Mouse (Mus musculus) hindbrain, embryonic 16.5 days (tissue): ENCODE measurements at regions not wholly inside any gene's neighbourhood (a gene's known extent, or its start where the extent isn't known, plus 50 kb on each side); places are given as distances from the start of the nearest gene placed in this dataset.

Experiments
- ATAC-seq: fragments of 200-750 bp; cut with Nextera tagmentation; 2 replicates; pipeline ENCODE4 v1.8.0; 2017; ENCODE audit warnings: moderate TSS enrichment, moderate library complexity
- H3K27ac ChIP-seq: fragments of 300-500 bp; sonication (generic); 2 replicates; pipeline ENCODE4 v1.5.1; 2014; ENCODE audit warnings: low read depth, mild to moderate bottlenecking, control low read depth, low read length, moderate library complexity
- H3K27me3 ChIP-seq: fragments of 300-500 bp; sonication (generic); replicated peaks from 2 replicates; pipeline ENCODE4 v1.6.1; 2014; ENCODE audit warnings: low read length; ENCODE audit not compliant: control insufficient read depth, insufficient read depth
- H3K36me3 ChIP-seq: fragments of 300-500 bp; sonication (generic); 2 replicates; pipeline ENCODE4 v1.6.1; 2014; ENCODE audit warnings: mild to moderate bottlenecking, low read length, moderate library complexity, mixed read lengths; ENCODE audit not compliant: control insufficient read depth, insufficient read depth
- H3K4me1 ChIP-seq: fragments of 300-500 bp; sonication (generic); 2 replicates; pipeline ENCODE4 v1.6.1; 2014; ENCODE audit warnings: low read depth, low read length; ENCODE audit not compliant: control insufficient read depth, insufficient read depth
- H3K4me2 ChIP-seq: fragments of 300-500 bp; sonication (generic); 2 replicates; pipeline ENCODE4 v1.6.1; 2014; ENCODE audit warnings: mild to moderate bottlenecking, low read length, control low read depth, moderate library complexity
- H3K4me3 ChIP-seq: fragments of 300-500 bp; sonication (generic); 2 replicates; pipeline ENCODE4 v1.5.1; 2014; ENCODE audit warnings: mild to moderate bottlenecking, low read length, control low read depth, moderate library complexity
- H3K9ac ChIP-seq: fragments of 300-500 bp; sonication (generic); 2 replicates; pipeline ENCODE4 v1.6.1; 2014; ENCODE audit warnings: low read depth, mild to moderate bottlenecking, control low read depth, low read length, moderate library complexity
- H3K9me3 ChIP-seq: fragments of 300-500 bp; sonication (generic); 2 replicates; pipeline ENCODE4 v1.6.1; 2014; ENCODE audit warnings: mild to moderate bottlenecking, low read length, moderate library complexity; ENCODE audit not compliant: control insufficient read depth
- WGBS: fragments of 180-500 bp; shearing (Covaris S2); extraction: QIAGEN DNeasy Blood & Tissue Kit; methylation state at CpG from one replicate; pipeline ENCODE4 v1.1.7; 2014; 5-methylcytosine and 5-hydroxymethylcytosine counted together

- H3K9ac ChIP-seq, result no peak overlapping the region
- H3K9me3 ChIP-seq, result no peaks in the 10 kb centered on the region
- H3K4me1 ChIP-seq, result peaks cover 3% of the 10 kb centered on the region; the same call in 1 of the 2 replicates
- H3K27ac ChIP-seq, result no peak overlapping the region
- no peaks in the 10 kb centered on the region for H3K36me3 ChIP-seq
- H3K27me3 ChIP-seq, result no peaks in the 10 kb centered on the region
- 37% methylated on average over 2 of the region's 2 CpGs for WGBS
- no peak overlapping the region for H3K4me2 ChIP-seq
- H3K4me3 ChIP-seq, result no peak overlapping the region
- 0 out of 2 replicates have a peak, but pooled peaks have one; percentile 25 for ATAC-seq
Observed at GRCm38 (mm10) chr12:29179405-29179804, 348.8 kb upstream of the Myt1l start.

GRCm38 (mm10) chr12:29180576-29180975 lies 347.6 kb upstream of the Myt1l start:
- H3K27ac ChIP-seq, result no peak overlapping the region
- ATAC-seq, result no peak
- no peaks in the 10 kb centered on the region for H3K36me3 ChIP-seq
- 78% methylated on average over 1 of the region's 1 CpGs for WGBS
- no peak overlapping the region for H3K4me2 ChIP-seq
- no peak overlapping the region for H3K4me3 ChIP-seq
- H3K27me3 ChIP-seq, result no peaks in the 10 kb centered on the region
- no peaks in the 10 kb centered on the region for H3K9me3 ChIP-seq
- H3K4me1 ChIP-seq, result peaks cover 3% of the 10 kb centered on the region; the same call in 1 of the 2 replicates
- no peak overlapping the region for H3K9ac ChIP-seq

- H3K4me1 ChIP-seq, result no peaks in the 10 kb centered on the region
- H3K9ac ChIP-seq, result no peak overlapping the region
- no peak overlapping the region for H3K4me2 ChIP-seq
- H3K9me3 ChIP-seq, result no peaks in the 10 kb centered on the region
- H3K27ac ChIP-seq, result no peak overlapping the region
- H3K27me3 ChIP-seq, result no peaks in the 10 kb centered on the region
- WGBS, result 43% methylated on average over 4 of the region's 4 CpGs
- H3K36me3 ChIP-seq, result no peaks in the 10 kb centered on the region
- H3K4me3 ChIP-seq, result no peak overlapping the region
- no peak for ATAC-seq
Observed at GRCm38 (mm10) chr12:29187619-29188018, 340.6 kb upstream of the Myt1l start.

GRCm38 (mm10) chr12:29192391-29192790 lies 335.8 kb upstream of the Myt1l start:
- H3K9me3 ChIP-seq, result no peaks in the 10 kb centered on the region
- no peaks in the 10 kb centered on the region for H3K36me3 ChIP-seq
- no peak overlapping the region for H3K27ac ChIP-seq
- H3K27me3 ChIP-seq, result no peaks in the 10 kb centered on the region
- H3K4me2 ChIP-seq, result no peak overlapping the region
- WGBS, result 91% methylated on average over 3 of the region's 3 CpGs
- no peaks in the 10 kb centered on the region for H3K4me1 ChIP-seq
- no peak overlapping the region for H3K9ac ChIP-seq
- no peak overlapping the region for H3K4me3 ChIP-seq
- ATAC-seq, result no peak

- H3K4me1 ChIP-seq, result no peaks in the 10 kb centered on the region
- H3K9me3 ChIP-seq, result no peaks in the 10 kb centered on the region
- ATAC-seq, result no peak
- H3K27ac ChIP-seq, result no peak overlapping the region
- H3K27me3 ChIP-seq, result no peaks in the 10 kb centered on the region
- H3K36me3 ChIP-seq, result no peaks in the 10 kb centered on the region
- H3K4me2 ChIP-seq, result no peak overlapping the region
- no peak overlapping the region for H3K4me3 ChIP-seq
- no peak overlapping the region for H3K9ac ChIP-seq
- WGBS, result 80% methylated on average over 3 of the region's 3 CpGs
Observed at GRCm38 (mm10) chr12:29211946-29212345, 316.2 kb upstream of the Myt1l start.

GRCm38 (mm10) chr12:29213625-29214024 lies 314.6 kb upstream of the Myt1l start:
- H3K36me3 ChIP-seq, result no peaks in the 10 kb centered on the region
- no peak overlapping the region for H3K27ac ChIP-seq
- H3K4me3 ChIP-seq, result no peak overlapping the region
- H3K27me3 ChIP-seq, result no peaks in the 10 kb centered on the region
- no peaks in the 10 kb centered on the region for H3K9me3 ChIP-seq
- no peak overlapping the region for H3K9ac ChIP-seq
- H3K4me1 ChIP-seq, result no peaks in the 10 kb centered on the region
- WGBS, result 96% methylated on average over 1 of the region's 1 CpGs
- H3K4me2 ChIP-seq, result no peak overlapping the region
- no peak for ATAC-seq

GRCm38 (mm10) chr12:29222099-29222498 lies 306.1 kb upstream of the Myt1l start:
- WGBS, result 42% methylated on average over 6 of the region's 6 CpGs
- peak; percentile 65; the same call in 1 of the 2 replicates for ATAC-seq
- no peak overlapping the region for H3K9ac ChIP-seq
- H3K27me3 ChIP-seq, result no peaks in the 10 kb centered on the region
- no peaks in the 10 kb centered on the region for H3K9me3 ChIP-seq
- no peak overlapping the region for H3K4me3 ChIP-seq
- no peak overlapping the region for H3K27ac ChIP-seq
- no peak overlapping the region for H3K4me2 ChIP-seq
- H3K36me3 ChIP-seq, result no peaks in the 10 kb centered on the region
- H3K4me1 ChIP-seq, result no peaks in the 10 kb centered on the region

GRCm38 (mm10) chr12:29226001-29226400 lies 302.2 kb upstream of the Myt1l start:
- WGBS, result 45% methylated on average over 1 of the region's 1 CpGs
- no peak for ATAC-seq
- Histone ChIP-seq H3K27ac (no peak overlapping the region), H3K4me3 (no peak overlapping the region), H3K36me3 (no peaks in the 10 kb centered on the region), H3K4me1 (no peaks in the 10 kb centered on the region), H3K9me3 (no peaks in the 10 kb centered on the region), H3K4me2 (no peak overlapping the region), H3K27me3 (no peaks in the 10 kb centered on the region), H3K9ac (no peak overlapping the region)

GRCm38 (mm10) chr12:29232492-29233447 lies 295.4 kb upstream of the Myt1l start:
- peak overlapping the region; percentile 75 for H3K27ac ChIP-seq
- no peaks in the 10 kb centered on the region for H3K27me3 ChIP-seq
- no peaks in the 10 kb centered on the region for H3K36me3 ChIP-seq
- 11% methylated on average over 16 of the region's 16 CpGs for WGBS
- peak overlapping the region; percentile 37; the same call in 1 of the 2 replicates for H3K9ac ChIP-seq
- H3K4me3 ChIP-seq, result no peak overlapping the region
- H3K4me1 ChIP-seq, result peaks cover 22% of the 10 kb centered on the region
- ATAC-seq, result peak; percentile 72
- H3K4me2 ChIP-seq, result peak overlapping the region; percentile 35
- H3K9me3 ChIP-seq, result no peaks in the 10 kb centered on the region
